Mouse (Mus musculus) megakaryocyte, embryonic 14.5 days (primary cell): ENCODE results near the gene Gm20604.

ENCODE experiments used
- FLI1 ChIP-seq: IDR thresholded peaks from 2 replicates; pipeline ENCODE4 v1.6.1; 2012; ENCODE audit warnings: low read length, inconsistent platforms, mixed read lengths
- GATA1 ChIP-seq: IDR thresholded peaks from 3 replicates; pipeline ENCODE4 v1.6.1; 2012; ENCODE audit warnings: mixed read lengths, low read length, inconsistent platforms, borderline replicate concordance

GRCm38 (mm10) chr12:102723861-102724260 is 34.6 kb downstream of the Gm20604 start:
- no peak for TF ChIP-seq FLI1
- TF ChIP-seq GATA1: no peak
